Mouse (Mus musculus) stomach, embryonic 16.5 days (tissue): ENCODE data around the gene Dennd1b. TPM values are rescaled to one million over a fixed set of nuclear protein-coding genes. Genes with fewer than 3 reads are reported as not detected.
A peak's percentile ranks its signal among the peaks of the same experiment; 100 is the strongest.

Source experiments
- ATAC-seq: fragments of 200-750 bp; cut with Nextera tagmentation; 2 replicates; pipeline ENCODE4 v1.8.0; 2017; ENCODE audit warnings: moderate number of reproducible peaks, moderate TSS enrichment; ENCODE audit not compliant: insufficient read depth, low FRiP score
- H3K27ac ChIP-seq: fragments of 300-500 bp; sonication (generic); 2 replicates; pipeline ENCODE4 v1.5.1; 2014; ENCODE audit warnings: low read length
- H3K27me3 ChIP-seq: fragments of 300-500 bp; sonication (generic); 2 replicates; pipeline ENCODE4 v1.6.1; 2014; ENCODE audit warnings: low read length, control low read depth, mixed read lengths; ENCODE audit not compliant: control insufficient read depth, insufficient read depth
- H3K36me3 ChIP-seq: fragments of 300-500 bp; sonication (generic); 2 replicates; pipeline ENCODE4 v1.6.1; 2014; ENCODE audit warnings: low read length; ENCODE audit not compliant: control insufficient read depth, insufficient read depth
- H3K4me1 ChIP-seq: fragments of 300-500 bp; sonication (generic); 2 replicates; pipeline ENCODE4 v1.6.1; 2014; ENCODE audit warnings: low read length, control low read depth, mixed read lengths; ENCODE audit not compliant: control insufficient read depth, insufficient read depth
- H3K4me2 ChIP-seq: fragments of 300-500 bp; sonication (generic); 2 replicates; pipeline ENCODE4 v1.6.1; 2014; ENCODE audit warnings: low read depth, low read length, mixed read lengths
- H3K4me3 ChIP-seq: fragments of 300-500 bp; sonication (generic); replicated peaks from 2 replicates; pipeline ENCODE4 v1.5.1; 2014; ENCODE audit warnings: mild to moderate bottlenecking, low read length
- H3K9ac ChIP-seq: fragments of 300-500 bp; sonication (generic); 2 replicates; pipeline ENCODE4 v1.6.1; 2014; ENCODE audit warnings: low read length
- H3K9me3 ChIP-seq: fragments of 300-500 bp; sonication (generic); replicated peaks from 2 replicates; pipeline ENCODE4 v1.6.1; 2016; ENCODE audit warnings: low read length, control low read depth; ENCODE audit not compliant: control insufficient read depth
- WGBS: fragments of 180-500 bp; shearing (Covaris S2); extraction: QIAGEN DNeasy Blood & Tissue Kit; methylation state at CpG from one replicate; pipeline ENCODE4 v1.1.7; 2014; 5-methylcytosine and 5-hydroxymethylcytosine counted together
- polyA plus RNA-seq: library from polyadenylated mRNA; unstranded; fragments of >200 nt; fragmentation: Nextera tagmentation; extraction: Ambion mirVana; gene quantifications from 2 replicates; pipeline ENCODE4 v1.2.1, GENCODE M21; 2015

Gene Dennd1b
- polyA plus RNA-seq, 1 experiment from 2014 or later, result 7.1 TPM

DNA sequence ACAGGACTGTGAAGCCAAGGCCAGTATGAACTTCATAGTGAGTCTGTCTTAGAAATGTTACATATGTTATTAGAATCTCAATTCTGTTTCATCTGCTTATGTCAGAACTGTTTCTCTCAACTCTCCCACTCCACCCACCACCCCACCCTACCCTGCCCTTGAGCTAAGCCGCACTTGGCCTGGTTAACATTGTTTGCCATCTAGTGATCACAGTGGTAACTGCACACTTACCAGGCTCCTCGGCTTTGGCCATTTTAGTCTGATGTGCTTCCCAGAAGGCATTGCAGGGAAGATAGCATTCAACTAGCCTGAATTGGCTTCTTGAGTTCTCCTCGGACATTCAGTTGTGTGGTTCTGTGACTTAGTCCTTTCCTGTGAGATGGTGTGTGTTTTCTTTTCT lies 198.4 kb downstream of the Dennd1b start:
- no peak for ATAC-seq
- 65% methylated on average over 3 of the region's 3 CpGs for WGBS

DNA sequence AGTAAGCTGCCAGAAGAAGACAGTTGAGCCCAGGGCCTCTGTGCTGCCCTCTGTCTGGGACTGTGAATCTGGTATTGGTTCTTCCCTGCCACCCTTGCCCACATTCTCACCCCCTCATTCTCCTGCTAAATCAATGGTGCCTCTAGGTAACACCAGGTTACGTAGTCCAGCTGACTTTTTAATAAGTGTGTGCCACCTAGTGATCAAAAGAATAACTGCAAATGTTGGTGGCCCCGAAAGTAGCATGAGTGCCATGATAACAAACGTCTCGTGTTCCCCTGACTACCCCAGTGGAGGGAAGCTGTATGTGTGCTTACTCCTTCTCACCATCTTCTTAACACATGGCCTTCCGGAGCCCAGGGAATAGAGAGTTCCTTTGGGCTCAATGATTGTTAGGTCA lies 199.6 kb downstream of the Dennd1b start:
- H3K4me1 ChIP-seq, result no peaks in the 10 kb centered on the region
- H3K27me3 ChIP-seq, result no peaks in the 10 kb centered on the region
- no peaks in the 10 kb centered on the region for H3K9me3 ChIP-seq
- no peak overlapping the region for H3K4me2 ChIP-seq
- no peak overlapping the region for H3K27ac ChIP-seq
- WGBS, result 35% methylated on average over 5 of the region's 5 CpGs
- no peak overlapping the region for H3K9ac ChIP-seq
- ATAC-seq, result no peak
- no peaks in the 10 kb centered on the region for H3K36me3 ChIP-seq
- no peak overlapping the region for H3K4me3 ChIP-seq

More for the DNA sequence above, 198.4 kb downstream of the Dennd1b start:
- Histone ChIP-seq H3K27me3 (no peaks in the 10 kb centered on the region), H3K27ac (no peak overlapping the region), H3K4me3 (no peak overlapping the region), H3K9me3 (no peaks in the 10 kb centered on the region), H3K36me3 (no peaks in the 10 kb centered on the region), H3K4me2 (no peak overlapping the region), H3K4me1 (no peaks in the 10 kb centered on the region), H3K9ac (no peak overlapping the region)

DNA sequence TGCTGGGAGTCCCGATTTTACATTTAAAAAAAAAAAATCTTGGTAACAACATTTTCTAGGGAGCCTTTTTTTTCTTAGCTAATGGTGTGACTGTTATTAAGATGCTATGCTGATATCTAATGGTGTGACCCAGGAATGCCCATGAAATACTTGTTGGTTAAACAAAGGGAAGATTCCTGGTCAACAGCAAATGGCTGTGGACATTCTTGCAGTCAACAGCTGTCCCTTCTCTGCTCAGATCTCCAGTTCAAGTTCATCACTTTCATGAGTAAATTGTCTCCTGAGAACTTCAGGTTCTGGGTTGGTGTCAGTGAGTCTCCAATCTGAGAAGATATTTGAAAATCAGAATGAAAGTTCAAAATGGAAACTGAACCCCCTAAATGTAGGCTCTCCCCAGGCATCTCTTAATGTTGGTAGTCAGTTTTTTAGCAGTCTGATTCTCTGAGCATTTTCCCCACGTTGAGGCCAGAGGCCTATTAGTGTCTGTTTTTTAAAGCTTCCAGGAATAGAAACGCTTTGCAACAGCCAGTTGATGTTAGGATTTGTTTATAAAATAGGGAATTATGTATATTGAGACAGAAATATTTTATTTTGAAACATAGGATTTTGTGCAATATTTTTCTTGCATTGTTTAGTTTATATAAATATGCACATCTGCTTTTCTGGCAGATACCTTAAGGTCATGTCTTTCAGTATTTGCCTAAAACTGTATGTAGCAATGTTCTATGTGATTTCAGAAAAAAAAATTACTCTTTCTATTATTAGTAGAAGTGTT lies 211.0 kb downstream of the Dennd1b start:
- Histone ChIP-seq H3K4me2 (no peak overlapping the region), H3K36me3 (peaks cover 6% of the 10 kb centered on the region; the same call in 1 of the 2 replicates), H3K9me3 (no peaks in the 10 kb centered on the region), H3K27ac (peak overlapping the region; percentile 80), H3K4me1 (no peaks in the 10 kb centered on the region), H3K9ac (no peak overlapping the region), H3K4me3 (no peak overlapping the region), H3K27me3 (no peaks in the 10 kb centered on the region)
- ATAC-seq, result no peak
- 43% methylated on average over 3 of the region's 3 CpGs for WGBS

DNA sequence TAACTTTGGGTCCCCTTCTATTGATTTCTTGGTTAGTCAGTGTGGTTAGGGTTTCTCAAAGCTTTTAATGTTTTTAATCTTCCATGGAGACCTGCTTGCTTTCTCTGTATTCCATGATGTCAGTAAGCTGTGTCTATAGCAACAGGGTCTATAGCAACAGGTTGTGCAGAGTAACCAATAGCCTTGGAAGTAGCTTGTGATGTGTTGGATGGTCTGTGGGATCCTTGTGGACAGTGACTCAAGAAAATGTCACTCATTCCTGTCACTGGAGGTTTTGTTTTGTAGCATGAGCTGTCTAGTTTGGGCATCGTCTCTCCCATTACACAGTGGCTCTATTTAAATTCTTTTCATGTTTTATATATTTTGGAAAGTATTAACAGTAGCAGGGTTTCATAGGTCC lies 216.5 kb downstream of the Dennd1b start:
- 94% methylated on average over 1 of the region's 1 CpGs for WGBS
- Histone ChIP-seq H3K27ac (no peak overlapping the region), H3K4me3 (no peak overlapping the region), H3K4me1 (no peaks in the 10 kb centered on the region), H3K9ac (no peak overlapping the region), H3K36me3 (no peaks in the 10 kb centered on the region), H3K4me2 (no peak overlapping the region), H3K9me3 (no peaks in the 10 kb centered on the region), H3K27me3 (no peaks in the 10 kb centered on the region)
- no peak for ATAC-seq

DNA sequence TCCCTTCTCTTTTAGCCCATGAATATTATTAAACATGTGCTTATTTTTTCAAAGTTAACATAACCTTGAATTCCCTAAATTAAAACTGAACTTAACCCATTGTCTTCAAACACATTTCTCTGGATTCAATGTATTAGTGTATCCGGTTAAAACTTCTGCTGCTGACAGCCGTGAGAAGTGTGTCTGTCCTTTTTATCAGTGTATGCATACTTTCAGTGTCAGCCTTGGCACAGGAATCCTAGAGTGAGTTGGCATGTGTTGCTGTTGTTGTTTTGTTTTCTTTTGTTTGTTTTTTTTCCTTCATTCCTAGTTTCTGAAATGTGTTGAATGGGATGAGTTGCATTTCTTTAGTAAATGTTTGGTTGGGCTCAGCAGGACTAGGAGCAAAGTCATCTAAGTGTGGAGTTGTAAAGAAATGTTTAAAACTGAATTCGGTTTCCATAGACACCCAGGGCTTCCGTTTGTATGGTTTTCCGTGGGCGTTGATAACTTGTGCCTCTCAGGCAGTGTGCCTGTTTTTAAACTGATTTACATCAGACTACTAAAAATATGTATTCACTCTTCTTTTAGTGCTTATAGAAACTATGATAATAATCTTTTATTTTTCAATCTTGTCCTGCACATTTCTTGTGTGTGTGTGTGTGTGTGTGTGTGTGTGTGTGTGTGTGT lies 217.4 kb downstream of the Dennd1b start:
- Histone ChIP-seq H3K9ac (no peak overlapping the region), H3K27ac (no peak overlapping the region), H3K4me1 (no peaks in the 10 kb centered on the region), H3K9me3 (no peaks in the 10 kb centered on the region), H3K27me3 (no peaks in the 10 kb centered on the region), H3K4me3 (no peak overlapping the region), H3K4me2 (no peak overlapping the region), H3K36me3 (no peaks in the 10 kb centered on the region)
- no peak for ATAC-seq
- WGBS, result 44% methylated on average over 6 of the region's 6 CpGs

DNA sequence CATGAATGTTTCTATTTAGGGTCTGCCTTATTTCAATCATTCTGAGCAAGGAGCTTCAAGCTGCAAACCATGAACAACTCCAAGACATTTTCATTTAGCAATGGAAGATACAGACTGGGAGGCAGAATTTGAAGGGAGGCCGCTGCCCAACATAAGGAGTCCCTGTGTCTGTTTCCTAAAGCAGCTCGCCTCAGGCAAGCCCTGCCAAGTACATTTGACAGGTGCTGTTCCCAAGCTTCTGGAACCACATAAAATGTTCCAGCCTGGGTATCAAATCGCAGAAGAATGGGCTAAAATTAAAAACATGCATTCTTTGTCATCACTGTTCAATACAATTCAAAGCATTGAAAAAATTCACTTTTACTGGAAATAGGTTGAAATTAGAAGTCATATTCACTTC lies 229.4 kb downstream of the Dennd1b start:
- Histone ChIP-seq H3K36me3 (no peaks in the 10 kb centered on the region), H3K27me3 (no peaks in the 10 kb centered on the region), H3K4me3 (no peak overlapping the region), H3K27ac (no peak overlapping the region), H3K4me2 (no peak overlapping the region), H3K9me3 (no peaks in the 10 kb centered on the region), H3K9ac (no peak overlapping the region), H3K4me1 (no peaks in the 10 kb centered on the region)
- WGBS, result 71% methylated on average over 3 of the region's 3 CpGs
- no peak for ATAC-seq

DNA sequence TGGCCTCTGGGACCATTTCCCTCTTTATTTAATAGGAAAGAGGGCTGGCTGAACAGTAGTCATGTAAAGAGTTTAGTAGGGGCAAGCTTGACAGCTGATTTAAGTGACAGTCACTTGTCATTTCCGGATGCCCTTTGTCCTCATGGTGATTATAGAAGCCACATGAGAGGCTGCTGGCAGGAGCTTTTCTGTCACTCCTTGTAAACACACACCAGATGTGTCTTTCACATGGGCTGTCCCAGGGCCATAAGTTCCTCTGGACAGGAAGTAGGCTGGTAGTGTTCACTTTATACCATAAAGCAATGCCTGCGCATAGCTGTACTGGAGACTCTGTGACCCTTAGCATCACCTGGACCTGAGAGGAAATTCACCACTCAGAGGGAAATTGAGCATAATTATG lies 230.8 kb downstream of the Dennd1b start:
- no peaks in the 10 kb centered on the region for H3K36me3 ChIP-seq
- 53% methylated on average over 2 of the region's 2 CpGs for WGBS
- no peak for ATAC-seq

DNA sequence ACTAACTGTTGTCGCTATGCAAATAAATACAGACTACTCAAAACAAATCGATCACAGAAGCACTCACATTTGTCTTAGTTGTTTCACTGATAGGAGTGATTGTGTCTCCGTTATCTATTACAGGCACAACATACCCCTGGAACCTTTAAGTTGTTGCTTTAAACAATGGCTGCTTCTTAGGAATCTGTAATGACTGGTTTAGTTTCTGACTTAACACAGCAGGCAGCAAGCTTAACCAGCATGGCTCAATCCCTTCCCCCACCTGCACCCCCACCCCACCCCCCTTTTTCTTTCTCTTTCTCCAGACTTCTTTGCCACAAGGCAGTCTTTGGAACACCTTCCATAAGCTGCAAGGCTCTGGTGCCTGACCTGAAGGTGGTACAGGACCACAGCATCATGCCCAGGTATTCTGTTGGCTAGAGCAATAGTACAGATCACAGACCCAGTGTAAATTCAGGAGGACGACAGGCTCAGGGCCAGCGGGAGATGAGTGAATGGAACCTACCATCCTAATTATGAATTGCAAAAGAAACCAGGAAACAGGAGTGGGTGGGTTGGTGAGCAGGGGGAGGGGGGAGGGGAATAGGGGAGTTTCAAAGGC lies 231.3 kb downstream of the Dennd1b start:
- Histone ChIP-seq H3K36me3 (no peaks in the 10 kb centered on the region), H3K4me1 (no peaks in the 10 kb centered on the region), H3K27ac (no peak overlapping the region), H3K4me2 (no peak overlapping the region), H3K4me3 (no peak overlapping the region), H3K9me3 (no peaks in the 10 kb centered on the region), H3K27me3 (no peaks in the 10 kb centered on the region), H3K9ac (no peak overlapping the region)
- no peak for ATAC-seq
- 26% methylated on average over 5 of the region's 5 CpGs for WGBS

More for the DNA sequence above, 230.8 kb downstream of the Dennd1b start:
- Histone ChIP-seq H3K4me1 (no peaks in the 10 kb centered on the region), H3K4me3 (no peak overlapping the region), H3K27me3 (no peaks in the 10 kb centered on the region), H3K9me3 (no peaks in the 10 kb centered on the region), H3K9ac (no peak overlapping the region), H3K27ac (no peak overlapping the region), H3K4me2 (no peak overlapping the region)

DNA sequence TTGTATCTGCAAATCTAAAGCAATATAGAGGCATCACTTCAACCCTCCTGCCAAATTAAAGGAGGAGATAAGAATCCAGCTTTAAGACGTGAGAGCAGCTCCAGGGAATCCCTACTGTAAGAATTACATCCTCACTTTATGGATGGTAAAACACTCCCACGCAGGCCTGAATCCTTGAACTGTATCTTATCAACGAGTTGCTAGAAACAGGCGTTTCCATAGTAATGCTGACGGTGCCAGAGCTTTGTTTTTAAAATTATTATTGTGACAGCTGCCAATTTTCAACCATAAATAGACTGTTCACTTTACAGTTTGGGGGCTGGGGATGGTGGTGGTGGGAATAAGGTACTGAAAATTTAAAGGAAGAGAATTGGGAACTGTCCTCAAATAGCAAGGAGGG lies 239.8 kb downstream of the Dennd1b start:
- Histone ChIP-seq H3K4me3 (no peak overlapping the region), H3K36me3 (no peaks in the 10 kb centered on the region), H3K4me1 (no peaks in the 10 kb centered on the region), H3K27ac (no peak overlapping the region), H3K9me3 (no peaks in the 10 kb centered on the region), H3K4me2 (no peak overlapping the region), H3K27me3 (no peaks in the 10 kb centered on the region), H3K9ac (no peak overlapping the region)
- WGBS, result 46% methylated on average over 5 of the region's 5 CpGs
- ATAC-seq, result no peak
